Comparison of ENCODE assay signal across 10 mouse cellular contexts in genomic region chr1:137999268-137999900, GRCm38 (mm10).
"Had no signal": no experiment of that assay in that cellular context is flagged by ENCODE, and none has a peak within 500 bp of the region (broad histone marks: within the 10 kb centered on the region; RNA-seq: fewer than 3 reads in every experiment).

No protein-coding gene starts in this region.

- H3K4me3 ChIP-seq: left cerebral cortex, adult 2 months; limb, embryonic 15.5 days; liver, embryonic 12.5 days; neural tube, embryonic 13.5 days had no signal

- ATAC-seq: intestine, postnatal 0 days; liver, embryonic 12.5 days; midbrain, embryonic 16.5 days had no signal

- H3K27me3 ChIP-seq: limb, embryonic 15.5 days; liver, embryonic 12.5 days; neural tube, embryonic 13.5 days had no signal

- H3K9ac ChIP-seq: limb, embryonic 15.5 days; liver, embryonic 12.5 days; neural tube, embryonic 13.5 days had no signal

- DNase-seq: kidney, adult 8-10 months; kidney, postnatal 25 days; thymus, postnatal 14 days had no signal

- H3K27ac ChIP-seq: left cerebral cortex, adult 2 months; limb, embryonic 15.5 days; liver, embryonic 12.5 days; neural tube, embryonic 13.5 days; stomach, postnatal 0 days had no signal

- H3K4me1 ChIP-seq: limb, embryonic 15.5 days; liver, embryonic 12.5 days; neural tube, embryonic 13.5 days had no signal

- H3K36me3 ChIP-seq: limb, embryonic 15.5 days; liver, embryonic 12.5 days; neural tube, embryonic 13.5 days had no signal

- H3K4me2 ChIP-seq: limb, embryonic 15.5 days; liver, embryonic 12.5 days; neural tube, embryonic 13.5 days had no signal

- H3K9me3 ChIP-seq: limb, embryonic 15.5 days; liver, embryonic 12.5 days; neural tube, embryonic 13.5 days had no signal
